Mouse (Mus musculus): ENCODE results near the gene Cldn3. TPM values are rescaled to one million over a fixed set of nuclear protein-coding genes. Genes with fewer than 3 reads are reported as not detected.
A peak's percentile ranks its signal among the peaks of the same experiment; 100 is the strongest.

Cldn3 gene
- polyA plus RNA-seq, 1 experiment from 2014 or later, result 16.2 TPM

- no peak overlapping the region for H3K9ac ChIP-seq (ENCODE audit: low read length)
- TF ChIP-seq EP300 (optimal IDR thresholded peaks at IDR 0.05) (no peak), CTCF (IDR thresholded peaks at IDR 0.05; ENCODE audit: low read depth) (no peak)
- no peak overlapping the region for H3K4me3 ChIP-seq (ENCODE audit: low read depth, low read length)
- no peak overlapping the region for H3K4me2 ChIP-seq (replicated peaks; ENCODE audit: low read depth)
- H3K36me3 ChIP-seq (ENCODE audit: control insufficient read depth, insufficient read depth, low read length), result no peaks in the 10 kb centered on the region
- WGBS, result 86% methylated on average over 2 of the region's 2 CpGs
- H3K4me1 ChIP-seq (replicated peaks; ENCODE audit: control insufficient read depth, insufficient read depth), result no peaks in the 10 kb centered on the region
- H3K27ac ChIP-seq (replicated peaks), result no peak overlapping the region
- no peaks in the 10 kb centered on the region for H3K27me3 ChIP-seq (ENCODE audit: control insufficient read depth, insufficient read depth, low read length)
- no peak for DNase-seq (ENCODE audit: low spot score)
- no peaks in the 10 kb centered on the region for H3K9me3 ChIP-seq (ENCODE audit: control insufficient read depth, low read length)
- ATAC-seq (ENCODE audit: low FRiP score, low TSS enrichment), result peak; percentile 19; the same call in 1 of the 2 replicates
Measured at GRCm38 (mm10) chr5:134976164-134976563, 9.8 kb upstream of the Cldn3 start.

GRCm38 (mm10) chr5:134976577-134977250 is 9.3 kb upstream of the Cldn3 start:
- TF ChIP-seq CTCF (IDR thresholded peaks at IDR 0.05; ENCODE audit: low read depth) (no peak), EP300 (optimal IDR thresholded peaks at IDR 0.05) (no peak)
- H3K4me1 ChIP-seq (replicated peaks; ENCODE audit: control insufficient read depth, insufficient read depth), result no peaks in the 10 kb centered on the region
- no peaks in the 10 kb centered on the region for H3K9me3 ChIP-seq (ENCODE audit: control insufficient read depth, low read length)
- no peak overlapping the region for H3K4me2 ChIP-seq (replicated peaks; ENCODE audit: low read depth)
- H3K9ac ChIP-seq (ENCODE audit: low read length), result no peak overlapping the region
- 77% methylated on average over 14 of the region's 14 CpGs for WGBS
- H3K27me3 ChIP-seq (ENCODE audit: control insufficient read depth, insufficient read depth, low read length), result no peaks in the 10 kb centered on the region
- ATAC-seq (ENCODE audit: low FRiP score, low TSS enrichment) (no peak), DNase-seq (ENCODE audit: low spot score) (no peak)
- H3K36me3 ChIP-seq (ENCODE audit: control insufficient read depth, insufficient read depth, low read length), result no peaks in the 10 kb centered on the region
- no peak overlapping the region for H3K27ac ChIP-seq (replicated peaks)
- no peak overlapping the region for H3K4me3 ChIP-seq (ENCODE audit: low read depth, low read length)

- ATAC-seq (ENCODE audit: low FRiP score, low TSS enrichment), result no peak
- no peak for DNase-seq (ENCODE audit: low spot score)
Measured at GRCm38 (mm10) chr5:134977837-134978236, 8.2 kb upstream of the Cldn3 start.

GRCm38 (mm10) chr5:134981149-134981548 is 4.9 kb upstream of the Cldn3 start:
- peaks cover 9% of the 10 kb centered on the region for H3K27me3 ChIP-seq (ENCODE audit: control insufficient read depth, insufficient read depth, low read length)
- no peak for DNase-seq (ENCODE audit: low spot score)
- H3K27ac ChIP-seq (replicated peaks), result no peak overlapping the region
- WGBS, result 53% methylated on average over 10 of the region's 10 CpGs
- no peaks in the 10 kb centered on the region for H3K4me1 ChIP-seq (replicated peaks; ENCODE audit: control insufficient read depth, insufficient read depth)
- no peaks in the 10 kb centered on the region for H3K9me3 ChIP-seq (ENCODE audit: control insufficient read depth, low read length)
- ATAC-seq (ENCODE audit: low FRiP score, low TSS enrichment), result no peak
- no peak overlapping the region for H3K4me2 ChIP-seq (replicated peaks; ENCODE audit: low read depth)
- H3K4me3 ChIP-seq (ENCODE audit: low read depth, low read length), result no peak overlapping the region
- no peak overlapping the region for H3K9ac ChIP-seq (ENCODE audit: low read length)
- no peaks in the 10 kb centered on the region for H3K36me3 ChIP-seq (ENCODE audit: control insufficient read depth, insufficient read depth, low read length)
- TF ChIP-seq CTCF (IDR thresholded peaks at IDR 0.05; ENCODE audit: low read depth) (no peak), EP300 (optimal IDR thresholded peaks at IDR 0.05) (no peak)

More at GRCm38 (mm10) chr5:134977837-134978236, 8.2 kb upstream of the Cldn3 start:
- 79% methylated on average over 4 of the region's 4 CpGs for WGBS
- no peaks in the 10 kb centered on the region for H3K36me3 ChIP-seq (ENCODE audit: control insufficient read depth, insufficient read depth, low read length)
- H3K27me3 ChIP-seq (ENCODE audit: control insufficient read depth, insufficient read depth, low read length), result no peaks in the 10 kb centered on the region
- no peak overlapping the region for H3K9ac ChIP-seq (ENCODE audit: low read length)
- no peak overlapping the region for H3K27ac ChIP-seq (replicated peaks)
- no peak overlapping the region for H3K4me2 ChIP-seq (replicated peaks; ENCODE audit: low read depth)
- H3K4me3 ChIP-seq (ENCODE audit: low read depth, low read length), result no peak overlapping the region
- TF ChIP-seq EP300 (optimal IDR thresholded peaks at IDR 0.05) (no peak), CTCF (IDR thresholded peaks at IDR 0.05; ENCODE audit: low read depth) (no peak)
- H3K4me1 ChIP-seq (replicated peaks; ENCODE audit: control insufficient read depth, insufficient read depth), result no peaks in the 10 kb centered on the region
- no peaks in the 10 kb centered on the region for H3K9me3 ChIP-seq (ENCODE audit: control insufficient read depth, low read length)

GRCm38 (mm10) chr5:134983111-134983510 is 2.9 kb upstream of the Cldn3 start:
- no peak overlapping the region for H3K4me3 ChIP-seq (ENCODE audit: low read depth, low read length)
- H3K27me3 ChIP-seq (ENCODE audit: control insufficient read depth, insufficient read depth, low read length), result peaks cover 21% of the 10 kb centered on the region
- no peak overlapping the region for H3K9ac ChIP-seq (ENCODE audit: low read length)
- DNase-seq (ENCODE audit: low spot score) (no peak), ATAC-seq (ENCODE audit: low FRiP score, low TSS enrichment) (no peak)
- no peaks in the 10 kb centered on the region for H3K9me3 ChIP-seq (ENCODE audit: control insufficient read depth, low read length)
- H3K36me3 ChIP-seq (ENCODE audit: control insufficient read depth, insufficient read depth, low read length), result no peaks in the 10 kb centered on the region
- H3K4me2 ChIP-seq (replicated peaks; ENCODE audit: low read depth), result no peak overlapping the region
- no peaks in the 10 kb centered on the region for H3K4me1 ChIP-seq (replicated peaks; ENCODE audit: control insufficient read depth, insufficient read depth)
- TF ChIP-seq CTCF (IDR thresholded peaks at IDR 0.05; ENCODE audit: low read depth) (no peak), EP300 (optimal IDR thresholded peaks at IDR 0.05) (no peak)
- 79% methylated on average over 1 of the region's 1 CpGs for WGBS
- H3K27ac ChIP-seq (replicated peaks), result no peak overlapping the region

GRCm38 (mm10) chr5:134983771-134984170 is 2.2 kb upstream of the Cldn3 start:
- no peak overlapping the region for H3K4me3 ChIP-seq (ENCODE audit: low read depth, low read length)
- no peak overlapping the region for H3K27ac ChIP-seq (replicated peaks)

More at GRCm38 (mm10) chr5:134983771-134984170, 2.2 kb upstream of the Cldn3 start:
- no peaks in the 10 kb centered on the region for H3K9me3 ChIP-seq (ENCODE audit: control insufficient read depth, low read length)
- no peak overlapping the region for H3K9ac ChIP-seq (ENCODE audit: low read length)
- WGBS, result 35% methylated on average over 3 of the region's 3 CpGs
- peaks cover 21% of the 10 kb centered on the region for H3K27me3 ChIP-seq (ENCODE audit: control insufficient read depth, insufficient read depth, low read length)
- TF ChIP-seq EP300 (optimal IDR thresholded peaks at IDR 0.05), result no peak
- no peak for TF ChIP-seq CTCF (IDR thresholded peaks at IDR 0.05; ENCODE audit: low read depth)
- no peak overlapping the region for H3K4me2 ChIP-seq (replicated peaks; ENCODE audit: low read depth)
- no peaks in the 10 kb centered on the region for H3K36me3 ChIP-seq (ENCODE audit: control insufficient read depth, insufficient read depth, low read length)
- ATAC-seq (ENCODE audit: low FRiP score, low TSS enrichment), result no peak
- no peaks in the 10 kb centered on the region for H3K4me1 ChIP-seq (replicated peaks; ENCODE audit: control insufficient read depth, insufficient read depth)
- no peak for DNase-seq (ENCODE audit: low spot score)
